Mouse (Mus musculus): ENCODE data around the gene Klk15. TPM values are rescaled to one million over a fixed set of nuclear protein-coding genes. Genes with fewer than 3 reads are reported as not detected.
"Not testable (repeated sequence)": the region's sequence is repeated elsewhere in the genome, so short reads cannot be mapped to it uniquely, and the experiment has no call there.

Gene Klk15
- total RNA-seq, 2 experiments from 2014 or later = not detected

GRCm38 (mm10) chr7:43967612-43968011, 34.1 kb downstream of the Klk15 start:
- no peak for DNase-seq (ENCODE audit: low spot score in 2 of 2)

GRCm38 (mm10) chr7:43975761-43976160, 42.2 kb downstream of the Klk15 start, which contains the start of gene Klk1b9:
Klk1b9 (plus strand) TSS chr7:43976061.
- not testable (repeated sequence) for DNase-seq (ENCODE audit: low spot score in 2 of 2)

GRCm38 (mm10) chr7:43985657-43986056, 52.1 kb downstream of the Klk15 start:
- DNase-seq (ENCODE audit: low spot score in 2 of 2) = no peak

Other genes with a start within 250 kb of the Klk15 start
- not detected for gene Klk14, start 243.3 kb upstream of the Klk15 start, total RNA-seq (2021)
- gene Klk13, start 221.2 kb upstream of the Klk15 start, total RNA-seq (2021) = not detected
- gene Klk12, start 164.8 kb upstream of the Klk15 start, total RNA-seq (2021) = not detected
- not detected for gene Klk11, start 159.1 kb upstream of the Klk15 start, total RNA-seq (2021)
- 1 to 10 TPM; 1.2 to 1.5 TPM for gene Klk10, start 152.7 kb upstream of the Klk15 start, total RNA-seq (2021)
- not detected for gene Klk9, start 141.8 kb upstream of the Klk15 start, total RNA-seq (2021)
- 10 to 100 TPM; 22.3 to 27.7 TPM for gene Klk8, start 136.2 kb upstream of the Klk15 start, total RNA-seq (2021)
- under 1 TPM; 0.32 to 0.33 TPM for gene Klk7, start 122.4 kb upstream of the Klk15 start, total RNA-seq (2021)
- gene Klk6, start 109.2 kb upstream of the Klk15 start, total RNA-seq (2021) = 1 to 10 TPM in 1 of 2 experiments, under 1 TPM in 1; 0.89 to 1.0 TPM
- not detected for gene Klk5, start 91.8 kb upstream of the Klk15 start, total RNA-seq (2021)
- gene Klk4, start 52.6 kb upstream of the Klk15 start, total RNA-seq (2021) = not detected
- not detected for gene Klk1b8, start 16.9 kb downstream of the Klk15 start, total RNA-seq (2021)
- gene Klk1b1, start 33.0 kb downstream of the Klk15 start, total RNA-seq (2021) = not detected
- gene Klk1b9, start 42.3 kb downstream of the Klk15 start, total RNA-seq (2021) = not detected
- not detected for gene Klk1b11, start 62.1 kb downstream of the Klk15 start, total RNA-seq (2021)
- gene Klk1b26, start 78.4 kb downstream of the Klk15 start, total RNA-seq (2021) = not detected
- gene Klk1b27, start 118.5 kb downstream of the Klk15 start, total RNA-seq (2021) = not detected
- not detected for gene Klk1b21, start 168.6 kb downstream of the Klk15 start, total RNA-seq (2021)
- gene Klk1b22, start 178.9 kb downstream of the Klk15 start, total RNA-seq (2021) = not detected
- gene Klk1b16, start 203.0 kb downstream of the Klk15 start, total RNA-seq (2021) = not detected

Data from layer of hippocampus, adult 18-20 months (tissue).